Mouse (Mus musculus): ENCODE data around the gene Ttc21a.

DNA sequence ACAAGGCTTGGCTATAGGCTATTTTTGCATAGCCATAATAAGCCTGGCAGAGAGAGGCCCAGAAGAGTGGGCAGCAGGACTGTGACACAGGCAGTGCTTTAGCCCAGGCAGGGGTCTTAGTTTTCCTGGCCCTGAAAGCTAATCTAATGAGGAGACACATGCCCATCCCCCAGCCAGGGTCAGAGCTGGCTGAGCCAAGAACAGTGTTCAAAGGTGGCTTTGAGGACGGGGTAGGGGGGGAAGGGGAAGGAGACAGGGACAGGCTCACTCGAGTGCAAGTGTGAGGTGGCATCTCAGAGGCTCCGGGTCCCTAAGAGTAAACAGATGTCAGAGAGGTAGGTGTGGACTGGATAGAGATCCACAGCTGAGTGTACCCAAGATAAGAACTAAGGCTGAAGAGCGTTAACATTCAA, 43.4 kb downstream of the Ttc21a start:
- TF ChIP-seq USF1 (IDR thresholded peaks at IDR 0.05; ENCODE audit: low read depth, low read length), result no peak
- no peak for TF ChIP-seq CTCF (conservative IDR thresholded peaks at IDR 0.05 in 1 of 2, IDR thresholded peaks at IDR 0.05 in 1 of 2; ENCODE audit: low read depth in 2 of 2, low read length in 2 of 2)
- TF ChIP-seq ETS1 (conservative IDR thresholded peaks at IDR 0.05; ENCODE audit: low read depth, low read length), result no peak
- TF ChIP-seq MXI1 (IDR thresholded peaks at IDR 0.05; ENCODE audit: low read depth, low read length), result no peak
- TF ChIP-seq MEF2A (IDR thresholded peaks at IDR 0.05; ENCODE audit: borderline replicate concordance, low read depth, low read length), result no peak
- peak; percentile 59; the same call in 1 of the 2 replicates for TF ChIP-seq CHD2 (IDR thresholded peaks at IDR 0.05; ENCODE audit: low read length)
- TF ChIP-seq MAX (IDR thresholded peaks at IDR 0.05; ENCODE audit: low read length), result no peak
- TF ChIP-seq E2F4 (IDR thresholded peaks at IDR 0.05; ENCODE audit: insufficient replicate concordance, low read depth, low read length), result no peak
- no peak for TF ChIP-seq SIN3A (IDR thresholded peaks at IDR 0.05; ENCODE audit: low read length)
- no peak for TF ChIP-seq POLR2AphosphoS2 (IDR thresholded peaks at IDR 0.05; ENCODE audit: low read depth, low read length)
- TF ChIP-seq ZKSCAN1 (IDR thresholded peaks at IDR 0.05; ENCODE audit: borderline replicate concordance, low read depth, low read length), result no peak
